Mouse (Mus musculus): ENCODE data around the gene Pramef17.
"Not testable (repeated sequence)": the region's sequence is repeated elsewhere in the genome, so short reads cannot be mapped to it uniquely, and the experiment has no call there.

The Pramef17 gene

DNA sequence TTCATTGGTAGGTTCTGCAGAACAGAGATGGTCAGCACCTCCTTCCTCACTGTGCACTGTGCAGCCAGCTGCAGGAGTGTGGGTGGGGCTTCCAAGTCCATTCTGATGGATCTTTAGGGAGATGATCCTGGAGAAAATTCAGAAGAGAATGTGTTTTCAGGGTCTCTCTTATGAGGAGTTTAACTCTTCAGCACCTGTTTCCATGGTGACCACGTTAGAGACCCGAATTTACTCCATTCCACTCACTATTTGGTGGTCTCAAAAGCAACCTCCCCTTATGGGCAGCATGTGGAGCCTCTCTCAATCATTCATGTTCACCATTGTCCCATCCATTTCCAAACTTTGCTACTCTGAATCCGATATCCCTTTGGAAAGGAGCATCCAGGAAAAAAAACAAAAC lies at the start of gene Pramef17:
Gene Pramef17 (minus strand): TSS at position 101 of the 400 bp plus-strand sequence.
- not testable (repeated sequence) for DNase-seq (ENCODE audit: low read depth)

DNA sequence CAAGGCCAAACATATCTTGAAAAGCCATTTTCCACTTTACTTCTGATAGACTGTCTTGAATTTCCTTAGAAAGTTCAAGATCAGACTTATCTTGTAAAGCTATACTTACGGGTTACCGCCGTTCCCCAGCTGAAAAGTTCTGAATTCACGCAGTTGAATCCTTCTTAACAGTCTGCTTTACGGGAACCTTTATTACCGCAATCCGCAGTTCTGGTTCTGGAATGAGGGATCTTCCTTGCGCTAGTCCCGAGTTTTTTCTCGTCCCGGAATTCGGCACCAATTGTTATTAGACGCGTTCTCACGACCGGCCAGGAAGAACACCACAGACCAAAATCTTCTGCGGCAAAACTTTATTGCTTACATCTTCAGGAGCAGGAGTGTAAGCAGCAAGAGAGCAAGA lies 6.0 kb downstream of the Pramef17 start:
- DNase-seq (ENCODE audit: low read depth) = not testable (repeated sequence)

DNA sequence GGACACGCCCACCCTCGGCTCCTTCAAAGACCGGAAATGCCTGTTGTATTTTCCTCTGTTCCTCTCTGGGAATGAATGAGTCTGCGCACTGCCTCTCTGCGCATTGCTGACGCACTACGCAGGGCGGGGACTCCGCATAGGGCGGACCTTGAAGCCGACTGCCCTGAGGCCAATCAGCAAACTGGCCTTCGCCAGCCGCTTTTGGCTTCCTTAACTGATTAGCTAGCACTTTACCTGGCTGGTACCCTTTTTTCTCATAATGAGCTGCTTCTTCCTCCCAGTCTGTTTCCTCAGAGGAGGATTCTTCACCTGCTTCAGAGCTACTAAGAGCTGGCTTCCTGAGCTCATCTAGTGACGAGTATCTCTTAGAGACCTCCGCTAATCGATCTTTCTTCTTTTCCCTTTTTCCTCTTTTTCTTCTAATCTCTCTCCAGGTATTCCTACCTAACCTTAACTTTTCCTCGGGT lies 6.7 kb downstream of the Pramef17 start:
- DNase-seq (ENCODE audit: low read depth) = not testable (repeated sequence)

DNA sequence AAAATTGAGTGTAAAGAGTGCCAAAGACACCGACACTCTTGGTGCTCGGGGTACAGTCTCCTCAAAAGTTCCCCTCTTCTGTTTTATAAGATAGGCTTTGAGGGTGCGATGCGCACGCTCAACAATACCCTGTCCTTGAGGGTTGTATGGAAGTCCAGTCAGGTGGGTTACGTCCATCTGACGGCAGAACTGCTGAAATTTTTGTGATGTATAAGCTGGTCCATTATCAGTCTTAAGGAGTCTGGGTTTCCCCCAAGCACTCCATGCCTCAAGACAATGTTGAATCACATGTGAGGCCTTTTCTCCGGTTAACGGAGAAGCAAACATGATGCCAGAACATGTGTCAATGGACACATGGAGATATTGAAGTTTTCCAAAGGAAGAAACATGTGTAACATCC lies 8.4 kb downstream of the Pramef17 start:
- not testable (repeated sequence) for DNase-seq (ENCODE audit: low read depth)

DNA sequence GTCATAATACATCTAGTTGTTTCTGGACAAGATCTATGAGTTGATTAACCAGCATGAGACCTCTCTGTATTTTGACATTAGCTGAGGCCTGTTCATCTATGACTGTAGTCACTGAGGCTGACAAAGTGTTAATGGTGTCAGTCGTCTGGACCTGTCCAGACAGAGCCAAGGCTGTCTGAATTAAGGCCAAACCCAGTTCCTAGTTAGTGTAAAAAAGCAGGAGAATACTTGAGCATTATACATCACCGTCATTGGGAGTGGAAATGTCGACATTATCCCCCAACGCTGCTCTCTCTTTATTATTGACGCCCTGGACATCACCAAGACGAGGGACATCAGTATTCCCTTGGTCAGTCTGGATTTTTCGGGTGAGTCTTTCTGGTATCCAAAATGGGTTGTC lies 9.0 kb downstream of the Pramef17 start:
- not testable (repeated sequence) for DNase-seq (ENCODE audit: low read depth)

DNA sequence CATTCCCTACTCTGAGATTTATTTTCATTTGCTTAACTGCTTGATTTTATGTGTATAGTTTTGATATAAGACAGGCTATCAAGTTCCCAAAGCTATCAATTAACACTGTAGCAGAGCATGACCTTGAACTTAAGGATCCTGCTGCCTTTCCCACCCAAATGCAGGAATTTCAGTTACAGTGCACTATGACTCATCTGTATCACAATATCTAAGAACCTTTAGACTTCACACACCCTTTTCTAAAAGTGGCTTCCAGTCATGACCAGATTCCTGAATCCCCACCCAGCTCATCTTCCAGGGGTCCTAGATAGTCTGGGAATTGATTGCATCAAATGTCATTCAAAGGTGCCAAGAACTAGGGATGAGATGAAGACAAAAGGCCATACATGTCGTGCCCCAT lies 10.7 kb downstream of the Pramef17 start:
- DNase-seq (ENCODE audit: low read depth) = not testable (repeated sequence)

DNA sequence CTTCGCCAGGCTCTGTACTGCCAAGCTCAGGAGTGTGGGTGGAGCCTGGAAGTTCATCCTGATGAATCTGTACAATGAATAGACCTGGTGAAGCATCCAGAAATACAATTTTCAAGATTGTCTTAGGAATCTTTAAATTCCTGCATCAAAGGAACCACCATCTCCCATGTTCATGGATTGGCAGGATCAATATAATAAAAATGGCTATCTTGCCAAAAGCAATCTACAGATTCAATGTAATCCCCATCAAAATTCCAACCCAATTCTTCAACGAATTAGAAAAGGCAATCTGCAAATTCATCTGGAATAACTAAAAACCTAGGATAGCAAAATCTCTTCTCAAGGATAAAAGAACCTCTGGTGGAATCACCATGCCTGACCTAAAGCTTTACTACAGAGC lies 27.3 kb downstream of the Pramef17 start, which contains the start of gene Gm13101:
Gene Gm13101 (minus strand): TSS at position 101 of the 400 bp plus-strand sequence.
- DNase-seq (ENCODE audit: low read depth) = not testable (repeated sequence)

DNA sequence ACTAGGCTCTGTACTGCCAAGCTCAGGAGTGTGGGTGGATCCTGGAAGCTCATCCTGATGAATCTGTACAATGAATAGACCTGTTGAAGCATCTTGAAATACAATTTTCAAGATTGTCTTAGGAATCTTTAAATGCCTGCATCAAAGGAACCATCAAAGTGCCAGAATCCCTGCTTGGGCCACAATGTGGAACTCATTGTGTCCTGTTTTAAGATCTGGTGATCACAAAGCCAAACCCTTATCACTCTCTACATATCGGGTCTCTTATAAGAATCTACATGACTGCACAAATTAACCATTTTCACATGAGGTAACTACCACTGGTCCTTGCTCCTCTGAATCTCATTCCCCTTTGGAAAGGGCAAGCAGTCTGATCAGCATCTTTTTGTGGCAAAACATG lies 43.3 kb downstream of the Pramef17 start, which contains the start of gene Pramef25:
Gene Pramef25 (minus strand): TSS at position 101 of the 400 bp plus-strand sequence.
- not testable (repeated sequence) for DNase-seq (ENCODE audit: low read depth)

Data from induced T-regulatory cell, adult 2 months (primary cell).